Mouse (Mus musculus): ENCODE data around the gene Ssbp3. TPM values are rescaled to one million over a fixed set of nuclear protein-coding genes. Genes with fewer than 3 reads are reported as not detected.
A peak's percentile ranks its signal among the peaks of the same experiment; 100 is the strongest.

Ssbp3 gene
- polyA plus RNA-seq, 1 experiment from 2014 or later: 106 TPM

GRCm38 (mm10) chr4:106907701-106908425 is 2.6 kb upstream of the Ssbp3 start:
- DNase-seq (ENCODE audit: low spot score): peak; percentile 48

GRCm38 (mm10) chr4:106908426-106908809 is 2.1 kb upstream of the Ssbp3 start:
- DNase-seq (ENCODE audit: low spot score): peak; percentile 68

- peak; percentile 61 for DNase-seq (ENCODE audit: low spot score)
These were observed 1.4 kb upstream of the Ssbp3 start for GRCm38 (mm10) chr4:106908950-106909751.

DNA sequence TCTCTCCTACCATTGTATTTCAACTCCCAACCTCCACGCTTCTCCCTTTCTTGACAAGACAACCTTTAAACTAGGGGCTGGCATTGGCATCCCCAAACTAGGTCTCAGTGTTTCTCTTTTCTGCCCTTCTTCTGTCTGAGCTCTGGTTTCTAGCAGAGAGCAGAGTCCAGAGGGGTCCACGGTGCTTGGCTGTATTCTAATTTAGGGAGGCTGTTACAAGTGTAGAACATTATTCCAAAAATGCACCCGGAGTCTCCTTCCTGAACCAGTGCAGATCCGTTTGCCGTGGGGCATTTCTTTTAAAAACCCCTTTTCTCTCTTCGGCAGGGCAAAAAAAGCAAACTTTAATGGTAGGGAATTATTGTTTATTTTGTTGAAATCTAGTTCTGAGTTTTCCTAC is 704 bp upstream of the Ssbp3 start:
- DNase-seq (ENCODE audit: low spot score): no peak

GRCm38 (mm10) chr4:106911246-106911801 is 823 bp downstream of the Ssbp3 start:
- peak; percentile 91 for DNase-seq (ENCODE audit: low spot score)

GRCm38 (mm10) chr4:106911951-106912688 is 1.6 kb downstream of the Ssbp3 start:
- DNase-seq (ENCODE audit: low spot score): peak; percentile 44

GRCm38 (mm10) chr4:106912689-106913041 is 2.2 kb downstream of the Ssbp3 start:
- DNase-seq (ENCODE audit: low spot score): no peak

DNA sequence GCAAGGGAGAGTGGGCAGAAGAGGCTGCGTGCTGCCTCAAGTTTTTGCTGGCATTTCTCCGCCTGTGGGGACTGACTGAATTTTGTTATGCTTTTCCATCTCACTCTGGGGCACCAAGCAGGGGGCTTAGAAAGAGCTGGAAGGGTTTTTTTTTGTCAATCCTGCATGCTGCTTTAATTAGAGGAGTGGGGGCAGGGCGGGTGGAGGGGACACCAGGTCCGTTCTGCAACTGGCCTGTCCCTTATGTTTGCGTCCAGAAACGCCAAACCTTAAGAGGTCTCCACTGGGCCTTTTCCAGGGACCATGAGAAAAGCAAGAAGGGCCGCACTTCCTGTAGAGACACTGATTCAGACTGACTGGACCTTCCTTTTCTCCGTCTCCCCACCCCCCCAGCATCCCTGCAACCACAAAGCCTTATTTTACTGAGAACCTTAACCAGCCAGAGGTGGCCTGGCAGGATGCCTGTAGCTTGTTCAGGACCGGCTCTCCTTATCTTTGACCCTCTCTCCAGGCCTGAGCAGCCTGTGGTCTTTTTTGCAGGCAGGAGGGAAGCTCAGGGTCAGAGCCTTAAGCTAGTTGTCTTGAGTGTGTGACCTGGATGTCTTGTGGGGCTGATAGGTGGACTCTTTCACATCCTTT is 3.0 kb downstream of the Ssbp3 start:
- DNase-seq (ENCODE audit: low spot score): no peak

- no peak for DNase-seq (ENCODE audit: low spot score)
These were observed 4.8 kb downstream of the Ssbp3 start for GRCm38 (mm10) chr4:106915265-106915664.

DNA sequence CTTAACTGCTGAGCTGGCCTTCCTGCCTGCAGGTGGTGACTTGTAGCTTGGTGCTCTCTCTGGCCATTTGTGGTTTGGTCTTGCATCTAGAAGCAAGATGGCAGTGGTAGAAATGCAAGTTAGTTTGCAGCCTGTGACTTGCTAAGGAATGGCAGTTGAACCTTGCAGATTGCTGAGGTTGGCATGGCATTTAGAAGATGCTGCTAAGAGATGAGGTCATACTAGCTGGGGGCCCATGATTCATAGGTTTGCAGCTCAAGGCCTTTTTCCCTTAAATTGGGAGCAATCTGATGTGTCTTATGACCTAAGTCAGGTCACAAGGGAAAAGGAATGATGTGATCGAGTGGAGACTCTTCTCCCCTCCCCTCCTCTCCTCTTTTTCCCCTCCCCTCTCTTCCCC is 7.8 kb downstream of the Ssbp3 start:
- no peak for DNase-seq (ENCODE audit: low spot score)

DNA sequence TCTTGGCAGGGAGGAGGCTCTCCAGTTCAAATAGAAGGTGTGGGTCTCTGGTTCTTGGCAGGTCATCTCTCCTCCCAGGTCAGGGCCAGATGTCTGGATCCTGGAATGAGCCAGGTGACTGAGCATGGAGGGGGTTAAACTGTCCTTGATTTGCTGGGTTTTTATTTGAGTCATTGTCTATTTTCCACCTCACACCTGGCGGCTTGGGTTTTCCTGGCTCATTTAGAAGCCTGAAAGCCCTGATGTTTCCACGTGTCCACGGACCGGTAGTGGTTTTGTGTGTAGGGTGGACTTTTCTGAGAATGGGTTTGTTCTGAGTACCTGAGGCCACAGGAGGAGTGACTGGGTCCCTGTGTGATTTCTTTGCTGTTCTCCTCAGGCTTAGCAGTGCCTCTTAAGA is 9.6 kb downstream of the Ssbp3 start:
- no peak for DNase-seq (ENCODE audit: low spot score)

DNA sequence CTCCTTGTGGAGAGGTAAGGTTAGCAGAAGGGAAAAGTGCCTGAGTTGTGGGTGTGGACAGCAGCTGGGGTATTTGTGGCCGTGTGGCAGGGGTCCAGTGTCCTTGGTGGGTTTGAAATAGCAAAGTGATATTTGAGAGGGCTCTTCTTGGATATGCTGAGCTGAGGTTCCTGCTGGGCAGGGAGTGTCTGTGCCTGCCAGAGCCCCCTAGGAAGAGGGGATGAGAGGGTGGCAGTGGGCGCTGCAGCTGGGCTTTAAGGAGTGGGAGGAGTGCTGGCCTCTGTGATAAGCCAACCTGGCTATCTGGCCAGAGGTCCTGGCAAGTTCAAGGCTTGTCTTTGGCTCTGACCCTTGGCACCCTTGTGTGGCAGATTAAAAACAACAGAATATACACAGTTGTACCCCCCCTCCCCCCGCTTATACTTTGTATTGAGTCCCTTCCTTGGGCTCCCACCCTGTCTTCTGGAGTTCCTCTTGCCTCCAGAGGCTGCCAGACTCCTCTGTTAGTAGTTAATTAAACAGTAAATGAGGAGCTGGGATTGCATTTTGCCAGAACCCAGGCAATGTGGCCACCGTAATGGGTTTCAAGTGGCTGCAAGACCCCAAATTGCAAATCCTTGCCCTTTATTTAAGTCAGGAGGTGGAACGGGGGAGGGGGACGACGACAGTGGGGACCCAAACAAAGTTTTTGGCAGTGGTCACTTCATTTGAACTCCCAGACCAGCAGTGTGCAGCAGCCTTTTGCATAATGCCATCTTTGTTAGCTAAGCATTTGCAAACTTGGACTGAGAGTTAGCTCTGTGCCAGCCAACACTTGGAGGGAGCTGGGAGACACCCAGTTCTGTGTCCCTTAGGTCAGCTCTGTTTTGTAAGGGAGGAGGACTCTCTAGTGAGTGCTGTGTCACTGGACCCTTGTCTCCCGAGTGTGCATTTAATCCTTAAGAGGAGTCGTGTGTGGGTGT is 11.2 kb downstream of the Ssbp3 start:
- no peak for DNase-seq (ENCODE audit: low spot score)

DNA sequence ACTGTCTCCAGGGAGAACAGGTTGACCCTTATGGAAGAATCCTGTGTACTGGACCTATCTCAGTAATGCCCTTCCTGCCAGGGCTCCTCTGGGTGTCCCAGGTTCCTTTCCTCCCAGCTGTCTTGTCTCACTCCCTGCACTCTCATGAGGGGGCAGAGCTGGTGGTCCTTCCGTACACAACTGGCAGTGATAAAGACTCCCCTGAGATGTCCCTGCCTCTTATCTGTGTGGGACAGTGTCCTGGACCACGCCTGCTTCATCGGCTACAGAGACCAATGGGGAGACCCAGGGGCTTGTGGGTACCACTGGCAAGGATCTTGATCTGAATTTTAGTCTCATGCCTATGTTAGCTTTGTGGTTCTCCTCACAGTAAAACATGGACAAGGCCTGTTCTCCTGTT is 12.4 kb downstream of the Ssbp3 start:
- no peak for DNase-seq (ENCODE audit: low spot score)

GRCm38 (mm10) chr4:106924175-106924574 is 13.7 kb downstream of the Ssbp3 start:
- DNase-seq (ENCODE audit: low spot score): no peak

GRCm38 (mm10) chr4:106924888-106925287 is 14.4 kb downstream of the Ssbp3 start:
- DNase-seq (ENCODE audit: low spot score): no peak

GRCm38 (mm10) chr4:106926401-106926800 is 15.9 kb downstream of the Ssbp3 start:
- DNase-seq (ENCODE audit: low spot score): no peak

DNA sequence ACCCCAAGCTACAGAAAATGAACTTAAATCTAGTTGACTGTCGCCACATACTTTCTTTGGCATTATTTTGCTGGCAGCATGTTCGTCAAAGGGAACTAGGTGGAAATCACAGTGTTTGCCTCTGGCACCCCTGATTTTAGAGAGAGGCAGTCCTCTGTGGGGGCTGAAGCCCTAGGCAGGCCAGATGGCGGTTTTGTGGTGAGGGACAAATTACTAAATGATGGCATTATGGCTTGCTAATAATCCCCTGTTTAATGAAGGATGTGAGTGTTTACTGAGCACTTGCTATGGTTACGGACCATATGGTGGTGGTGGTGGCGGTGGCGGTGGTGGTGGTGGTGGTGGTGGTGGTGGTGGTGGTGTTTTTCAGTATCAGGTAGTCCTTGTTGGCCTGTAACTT is 16.5 kb downstream of the Ssbp3 start:
- no peak for DNase-seq (ENCODE audit: low spot score)

DNA sequence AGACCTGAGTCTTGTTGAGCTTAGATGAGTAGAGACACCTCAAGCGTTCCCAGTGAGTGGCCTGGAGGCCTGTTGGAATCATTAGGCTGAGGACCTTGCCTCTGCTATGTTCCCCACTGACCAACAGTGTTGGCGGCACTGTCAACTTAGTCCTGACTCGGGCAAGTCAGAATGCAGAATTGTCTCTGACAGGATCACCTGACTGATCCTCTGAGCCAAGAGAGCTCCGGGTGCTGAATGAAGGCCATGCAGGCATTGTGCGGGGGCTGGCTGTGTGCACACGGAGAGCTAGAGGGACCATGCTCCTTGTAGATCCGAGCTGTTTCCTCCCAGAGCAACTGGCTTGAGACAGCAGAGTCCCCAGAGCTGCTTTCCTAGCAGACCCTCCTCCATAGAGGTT is 18.5 kb downstream of the Ssbp3 start:
- DNase-seq (ENCODE audit: low spot score): no peak

DNA sequence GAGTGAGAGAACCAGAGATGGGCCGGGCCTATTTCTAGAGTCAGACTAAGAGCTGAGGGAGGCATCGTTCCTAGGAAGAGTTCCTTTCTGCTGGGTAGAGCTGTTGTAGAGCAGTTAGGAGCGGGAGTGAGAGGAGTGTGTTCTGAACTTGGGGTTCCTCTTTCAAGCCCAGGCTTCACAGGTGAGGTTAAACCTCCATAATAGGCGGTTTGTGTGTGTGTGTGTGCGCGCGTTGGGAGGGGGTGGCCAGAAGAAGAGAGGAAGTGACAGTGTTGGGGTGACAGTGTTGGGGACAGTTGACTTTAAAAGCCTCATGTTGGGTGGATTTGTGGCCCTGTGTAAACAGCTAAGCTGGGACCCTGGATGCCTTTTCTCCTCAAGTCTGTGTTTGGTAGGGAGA is 22.1 kb downstream of the Ssbp3 start:
- DNase-seq (ENCODE audit: low spot score): peak; percentile 65

DNA sequence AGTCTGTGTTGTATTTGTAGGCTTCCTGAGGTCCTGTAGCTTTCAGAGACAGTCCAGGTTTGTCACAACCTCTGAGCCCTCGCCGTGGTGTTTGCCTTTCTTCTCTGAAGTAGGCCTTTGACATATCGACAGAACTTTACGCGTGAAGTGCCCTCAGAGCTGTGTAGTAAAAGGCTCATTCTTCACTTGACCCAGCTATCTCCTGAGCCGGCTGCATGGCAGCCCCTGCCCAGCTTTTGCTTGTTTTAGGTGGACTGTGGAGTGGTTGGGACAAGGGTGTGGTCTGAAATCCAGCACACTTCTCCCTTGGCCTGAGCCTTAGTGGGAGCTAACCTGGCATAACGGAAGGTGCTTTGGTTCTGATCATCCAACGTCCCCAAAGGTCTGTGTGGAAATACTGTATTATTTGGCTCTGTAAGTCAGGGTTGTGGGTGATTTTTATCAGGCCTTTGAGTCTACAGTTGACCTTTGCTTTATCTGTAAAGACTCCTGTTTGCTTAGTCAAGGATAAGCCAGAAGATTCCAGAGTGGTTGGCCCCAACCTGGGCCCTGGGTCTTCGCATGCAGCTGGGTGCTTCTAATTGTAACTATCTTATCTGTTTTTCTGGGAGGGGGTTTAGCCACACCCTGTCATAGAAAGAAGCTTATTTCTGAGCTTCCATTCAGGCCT is 23.4 kb downstream of the Ssbp3 start:
- DNase-seq (ENCODE audit: low spot score): no peak

All from thymus, postnatal 0 days (tissue).